Mouse (Mus musculus): Measurements from ENCODE around the gene Wbp1l. TPM values are rescaled to one million over a fixed set of nuclear protein-coding genes. Genes with fewer than 3 reads are reported as not detected.

Wbp1l gene
- polyA plus RNA-seq, 1 experiment = 37.3 TPM

GRCm38 (mm10) chr19:46658851-46659250 lies 60.0 kb downstream of the Wbp1l start:
- Histone ChIP-seq H3K27me3 (ENCODE audit: control insufficient read depth, insufficient read depth, low read length) (no peaks in the 10 kb centered on the region), H3K27ac (ENCODE audit: insufficient read depth, low read length) (no peak overlapping the region), H3K4me1 (ENCODE audit: control insufficient read depth, insufficient read depth, insufficient read length) (peaks cover 2% of the 10 kb centered on the region; the same call in 1 of the 2 replicates), H3K4me3 (ENCODE audit: extremely low read depth, insufficient read depth, insufficient read length) (no peak overlapping the region), H3K36me3 (ENCODE audit: control insufficient read depth, insufficient read depth, low read length) (peaks cover 27% of the 10 kb centered on the region)
- 89% methylated on average over 9 of the region's 9 CpGs for WGBS
- TF ChIP-seq CTCF (IDR thresholded peaks at IDR 0.05; ENCODE audit: extremely low read depth, insufficient read depth, insufficient read length, insufficient replicate concordance) (no peak), POLR2A (IDR thresholded peaks at IDR 0.05; ENCODE audit: low read depth, low read length) (no peak)
- DNase-seq (ENCODE audit: low read depth in 1 of 2, low spot score in 2 of 2) = no peak

DNA sequence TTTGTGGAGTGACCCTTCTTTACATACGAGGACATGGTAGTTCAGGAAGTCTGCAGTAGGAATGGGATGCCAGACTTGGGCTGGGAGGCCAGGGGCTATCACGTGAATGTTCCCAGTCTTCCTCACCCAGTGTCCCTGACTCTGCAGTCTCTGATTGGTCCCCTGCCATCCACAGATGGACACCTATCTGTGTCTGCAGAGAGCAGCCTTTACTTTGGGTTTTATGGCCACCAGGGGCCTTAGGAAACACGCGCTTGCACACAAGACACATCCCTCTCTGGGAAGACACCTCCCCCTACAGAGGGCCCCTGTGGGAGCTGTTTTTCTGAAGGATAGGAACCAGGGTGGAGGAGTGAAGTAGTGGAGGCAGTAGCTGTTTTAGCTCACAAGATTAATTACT lies 62.6 kb downstream of the Wbp1l start:
- Histone ChIP-seq H3K4me1 (ENCODE audit: control insufficient read depth, insufficient read depth, insufficient read length) (no peaks in the 10 kb centered on the region), H3K27me3 (ENCODE audit: control insufficient read depth, insufficient read depth, low read length) (no peaks in the 10 kb centered on the region), H3K4me3 (ENCODE audit: extremely low read depth, insufficient read depth, insufficient read length) (no peak overlapping the region), H3K27ac (ENCODE audit: insufficient read depth, low read length) (no peak overlapping the region), H3K36me3 (ENCODE audit: control insufficient read depth, insufficient read depth, low read length) (peaks cover 3% of the 10 kb centered on the region)
- TF ChIP-seq CTCF (IDR thresholded peaks at IDR 0.05; ENCODE audit: extremely low read depth, insufficient read depth, insufficient read length, insufficient replicate concordance) (no peak), POLR2A (IDR thresholded peaks at IDR 0.05; ENCODE audit: low read depth, low read length) (no peak)
- WGBS = 64% methylated on average over 4 of the region's 4 CpGs
- no peak for DNase-seq (ENCODE audit: low read depth in 1 of 2, low spot score in 2 of 2)

DNA sequence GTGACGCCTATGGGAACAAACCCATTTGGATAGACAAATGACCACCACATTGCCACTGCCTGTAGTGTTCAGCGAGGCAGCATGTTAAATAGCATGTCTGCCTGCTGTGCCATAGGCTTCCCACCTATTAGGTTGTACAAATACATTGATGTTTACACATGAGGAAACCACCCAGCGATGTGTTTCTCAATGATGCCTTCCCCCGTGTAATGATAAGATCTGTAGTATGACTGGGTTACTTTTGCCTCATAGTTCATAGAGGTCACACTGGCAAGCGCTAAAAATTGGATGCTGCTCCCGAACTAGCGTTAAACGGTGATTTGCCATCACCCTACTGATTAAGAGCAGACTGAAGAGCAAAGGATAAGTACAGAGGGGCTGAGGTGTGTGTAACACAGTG lies 63.3 kb downstream of the Wbp1l start:
- H3K27ac ChIP-seq (ENCODE audit: insufficient read depth, low read length) = no peak overlapping the region
- no peaks in the 10 kb centered on the region for H3K27me3 ChIP-seq (ENCODE audit: control insufficient read depth, insufficient read depth, low read length)
- no peak overlapping the region for H3K4me3 ChIP-seq (ENCODE audit: extremely low read depth, insufficient read depth, insufficient read length)
- H3K4me1 ChIP-seq (ENCODE audit: control insufficient read depth, insufficient read depth, insufficient read length) = no peaks in the 10 kb centered on the region
- DNase-seq (ENCODE audit: low read depth in 1 of 2, low spot score in 2 of 2) = no peak
- no peaks in the 10 kb centered on the region for H3K36me3 ChIP-seq (ENCODE audit: control insufficient read depth, insufficient read depth, low read length)
- WGBS = 74% methylated on average over 8 of the region's 8 CpGs
- TF ChIP-seq POLR2A (IDR thresholded peaks at IDR 0.05; ENCODE audit: low read depth, low read length) = no peak
- TF ChIP-seq CTCF (IDR thresholded peaks at IDR 0.05; ENCODE audit: extremely low read depth, insufficient read depth, insufficient read length, insufficient replicate concordance) = no peak

- Histone ChIP-seq H3K4me3 (ENCODE audit: extremely low read depth, insufficient read depth, insufficient read length) (no peak overlapping the region), H3K4me1 (ENCODE audit: control insufficient read depth, insufficient read depth, insufficient read length) (no peaks in the 10 kb centered on the region), H3K27me3 (ENCODE audit: control insufficient read depth, insufficient read depth, low read length) (no peaks in the 10 kb centered on the region), H3K36me3 (ENCODE audit: control insufficient read depth, insufficient read depth, low read length) (no peaks in the 10 kb centered on the region), H3K27ac (ENCODE audit: insufficient read depth, low read length) (no peak overlapping the region)
- no peak for TF ChIP-seq CTCF (IDR thresholded peaks at IDR 0.05; ENCODE audit: extremely low read depth, insufficient read depth, insufficient read length, insufficient replicate concordance)
- no peak for TF ChIP-seq POLR2A (IDR thresholded peaks at IDR 0.05; ENCODE audit: low read depth, low read length)
- whole genome bisulfite sequencing = 85% methylated on average over 6 of the region's 6 CpGs
- no peak for DNase-seq (ENCODE audit: low read depth in 1 of 2, low spot score in 2 of 2)
Observed at GRCm38 (mm10) chr19:46662784-46663183, 63.9 kb downstream of the Wbp1l start.

DNA sequence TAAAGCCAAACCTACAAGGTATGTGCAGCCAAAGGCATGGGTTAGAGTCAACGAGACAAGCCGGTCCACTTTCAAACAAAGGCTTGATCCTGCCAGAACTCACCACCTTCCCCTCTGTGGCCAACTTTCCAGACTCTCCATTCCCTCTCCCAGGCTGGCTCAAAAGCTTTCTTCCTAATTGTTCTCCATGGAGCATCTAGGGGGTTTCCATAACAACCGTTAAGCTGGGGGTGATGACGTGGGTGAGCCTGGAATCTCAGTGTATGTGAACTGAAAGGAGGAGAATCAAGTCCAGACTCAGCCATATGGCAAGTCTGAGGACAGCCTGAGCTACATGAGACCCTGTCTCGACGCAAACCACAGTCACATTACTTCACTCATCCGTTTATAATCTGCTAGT lies 66.6 kb downstream of the Wbp1l start:
- H3K4me1 ChIP-seq (ENCODE audit: control insufficient read depth, insufficient read depth, insufficient read length) = no peaks in the 10 kb centered on the region
- 74% methylated on average over 7 of the region's 7 CpGs for WGBS
- no peak for DNase-seq (ENCODE audit: low read depth in 1 of 2, low spot score in 2 of 2)

GRCm38 (mm10) chr19:46667300-46667699 lies 68.4 kb downstream of the Wbp1l start:
- Histone ChIP-seq H3K27me3 (ENCODE audit: control insufficient read depth, insufficient read depth, low read length) (no peaks in the 10 kb centered on the region), H3K4me3 (ENCODE audit: extremely low read depth, insufficient read depth, insufficient read length) (no peak overlapping the region), H3K36me3 (ENCODE audit: control insufficient read depth, insufficient read depth, low read length) (no peaks in the 10 kb centered on the region), H3K4me1 (ENCODE audit: control insufficient read depth, insufficient read depth, insufficient read length) (no peaks in the 10 kb centered on the region), H3K27ac (ENCODE audit: insufficient read depth, low read length) (no peak overlapping the region)
- TF ChIP-seq POLR2A (IDR thresholded peaks at IDR 0.05; ENCODE audit: low read depth, low read length) (no peak), CTCF (IDR thresholded peaks at IDR 0.05; ENCODE audit: extremely low read depth, insufficient read depth, insufficient read length, insufficient replicate concordance) (no peak)
- 75% methylated on average over 11 of the region's 11 CpGs for WGBS
- no peak for DNase-seq (ENCODE audit: low read depth in 1 of 2, low spot score in 2 of 2)

More for the DNA sequence above, 66.6 kb downstream of the Wbp1l start:
- H3K27ac ChIP-seq (ENCODE audit: insufficient read depth, low read length) = no peak overlapping the region
- TF ChIP-seq CTCF (IDR thresholded peaks at IDR 0.05; ENCODE audit: extremely low read depth, insufficient read depth, insufficient read length, insufficient replicate concordance) (no peak), POLR2A (IDR thresholded peaks at IDR 0.05; ENCODE audit: low read depth, low read length) (no peak)
- no peaks in the 10 kb centered on the region for H3K36me3 ChIP-seq (ENCODE audit: control insufficient read depth, insufficient read depth, low read length)
- H3K27me3 ChIP-seq (ENCODE audit: control insufficient read depth, insufficient read depth, low read length) = no peaks in the 10 kb centered on the region
- no peak overlapping the region for H3K4me3 ChIP-seq (ENCODE audit: extremely low read depth, insufficient read depth, insufficient read length)

DNA sequence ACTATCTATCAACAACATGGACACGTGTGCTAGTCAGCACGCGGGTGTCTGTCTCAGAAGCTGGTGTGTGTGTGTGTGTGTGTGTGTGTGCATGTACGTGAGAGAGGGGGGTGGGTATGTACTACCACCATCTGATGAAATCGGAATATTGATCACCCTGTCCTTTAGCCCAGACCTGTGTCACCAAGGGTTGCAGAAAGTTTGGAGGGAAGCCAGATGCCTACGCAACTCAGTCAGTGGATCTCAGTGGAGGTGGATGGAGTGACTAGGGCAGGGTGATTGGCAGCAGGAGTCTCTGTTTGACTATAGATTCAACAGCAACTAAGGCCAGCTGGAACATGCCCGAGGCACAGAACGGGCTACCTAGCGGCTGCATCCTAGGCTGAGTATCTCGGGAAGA lies 69.4 kb downstream of the Wbp1l start:
- Histone ChIP-seq H3K4me3 (ENCODE audit: extremely low read depth, insufficient read depth, insufficient read length) (no peak overlapping the region), H3K4me1 (ENCODE audit: control insufficient read depth, insufficient read depth, insufficient read length) (no peaks in the 10 kb centered on the region), H3K27ac (ENCODE audit: insufficient read depth, low read length) (no peak overlapping the region), H3K36me3 (ENCODE audit: control insufficient read depth, insufficient read depth, low read length) (no peaks in the 10 kb centered on the region), H3K27me3 (ENCODE audit: control insufficient read depth, insufficient read depth, low read length) (no peaks in the 10 kb centered on the region)
- no peak for DNase-seq (ENCODE audit: low read depth in 1 of 2, low spot score in 2 of 2)
- 90% methylated on average over 10 of the region's 10 CpGs for WGBS
- TF ChIP-seq POLR2A (IDR thresholded peaks at IDR 0.05; ENCODE audit: low read depth, low read length) (no peak), CTCF (IDR thresholded peaks at IDR 0.05; ENCODE audit: extremely low read depth, insufficient read depth, insufficient read length, insufficient replicate concordance) (no peak)

Data from spleen, adult 2 months (tissue).